Mouse (Mus musculus) intestine, embryonic 15.5 days (tissue): ENCODE measurements around the gene Sowaha. TPM values are rescaled to one million over a fixed set of nuclear protein-coding genes. Genes with fewer than 3 reads are reported as not detected.

Experiments used
- ATAC-seq: fragments of 200-750 bp; cut with Nextera tagmentation; 2 replicates; pipeline ENCODE4 v1.8.0; 2017; ENCODE audit warnings: moderate TSS enrichment, moderate library complexity
- H3K27ac ChIP-seq: fragments of 300-500 bp; sonication (generic); 2 replicates; pipeline ENCODE4 v1.5.1; 2015; ENCODE audit warnings: mild to moderate bottlenecking, inconsistent platforms
- H3K27me3 ChIP-seq: fragments of 300-500 bp; sonication (generic); replicated peaks from 2 replicates; pipeline ENCODE4 v1.6.1; 2015; ENCODE audit warnings: inconsistent platforms
- H3K36me3 ChIP-seq: fragments of 300-500 bp; sonication (generic); 2 replicates; pipeline ENCODE4 v1.6.1; 2015; ENCODE audit warnings: inconsistent platforms
- H3K4me1 ChIP-seq: fragments of 300-500 bp; sonication (generic); replicated peaks from 2 replicates; pipeline ENCODE4 v1.6.1; 2015; ENCODE audit warnings: inconsistent platforms
- H3K4me2 ChIP-seq: fragments of 300-500 bp; sonication (generic); replicated peaks from 2 replicates; pipeline ENCODE4 v1.6.1; 2015; ENCODE audit warnings: mild to moderate bottlenecking, inconsistent platforms
- H3K4me3 ChIP-seq: fragments of 300-500 bp; sonication (generic); replicated peaks from 2 replicates; pipeline ENCODE4 v1.5.1; 2015; ENCODE audit warnings: inconsistent platforms
- H3K9ac ChIP-seq: fragments of 300-500 bp; sonication (generic); 2 replicates; pipeline ENCODE4 v1.6.1; 2015; ENCODE audit warnings: inconsistent platforms
- H3K9me3 ChIP-seq: fragments of 300-500 bp; sonication (generic); 2 replicates; pipeline ENCODE4 v1.6.1; 2016; ENCODE audit warnings: inconsistent platforms
- WGBS: fragments of 180-500 bp; shearing (Covaris S2); methylation state at CpG from one replicate; pipeline ENCODE4 v1.1.7; 2015; 5-methylcytosine and 5-hydroxymethylcytosine counted together
- polyA plus RNA-seq: library from polyadenylated mRNA; unstranded; fragments of >200 nt; fragmentation: Nextera tagmentation; extraction: Ambion mirVana; gene quantifications from 2 replicates; pipeline ENCODE4 v1.2.1, GENCODE M21; 2015

Sowaha gene
- polyA plus RNA-seq, 1 experiment from 2014 or later, result 0.57 TPM

DNA sequence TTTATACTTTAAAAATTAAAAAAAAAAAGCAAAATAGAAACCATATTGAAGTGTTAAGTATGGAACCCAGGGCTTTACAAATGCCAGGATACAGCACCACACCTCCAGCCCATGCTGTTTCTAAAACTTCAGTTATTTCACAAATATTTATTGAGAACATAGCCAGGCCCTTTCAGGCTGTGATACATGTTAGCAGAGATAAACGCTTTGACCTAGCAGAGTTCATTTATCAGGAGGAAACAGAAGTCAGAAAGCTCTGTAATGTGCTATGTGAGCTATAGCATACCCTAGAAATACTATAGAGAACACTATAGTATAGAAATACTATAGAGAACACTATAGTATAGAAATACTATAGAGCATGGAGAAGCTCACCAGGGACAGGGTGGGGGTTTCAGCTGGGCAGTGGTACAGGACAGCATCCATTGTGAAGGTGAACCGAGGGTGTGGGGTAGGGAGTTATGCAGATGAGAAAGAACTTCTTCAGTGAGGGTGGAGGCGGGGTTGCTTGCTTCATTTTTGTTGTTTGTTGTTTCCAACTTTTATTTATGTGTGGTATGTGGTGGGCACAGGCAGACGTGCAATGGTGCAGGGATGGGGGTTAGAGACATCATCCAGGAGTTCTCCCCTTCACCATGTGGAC lies 1.1 kb upstream of the Sowaha start:
- WGBS, result 61% methylated on average over 4 of the region's 4 CpGs
- no peaks in the 10 kb centered on the region for H3K36me3 ChIP-seq
- no peaks in the 10 kb centered on the region for H3K9me3 ChIP-seq
- H3K4me1 ChIP-seq, result peaks cover 21% of the 10 kb centered on the region
- no peak overlapping the region for H3K4me3 ChIP-seq
- no peak overlapping the region for H3K4me2 ChIP-seq
- H3K27ac ChIP-seq, result no peak overlapping the region
- H3K9ac ChIP-seq, result no peak overlapping the region
- ATAC-seq, result no peak
- H3K27me3 ChIP-seq, result peaks cover 41% of the 10 kb centered on the region

DNA sequence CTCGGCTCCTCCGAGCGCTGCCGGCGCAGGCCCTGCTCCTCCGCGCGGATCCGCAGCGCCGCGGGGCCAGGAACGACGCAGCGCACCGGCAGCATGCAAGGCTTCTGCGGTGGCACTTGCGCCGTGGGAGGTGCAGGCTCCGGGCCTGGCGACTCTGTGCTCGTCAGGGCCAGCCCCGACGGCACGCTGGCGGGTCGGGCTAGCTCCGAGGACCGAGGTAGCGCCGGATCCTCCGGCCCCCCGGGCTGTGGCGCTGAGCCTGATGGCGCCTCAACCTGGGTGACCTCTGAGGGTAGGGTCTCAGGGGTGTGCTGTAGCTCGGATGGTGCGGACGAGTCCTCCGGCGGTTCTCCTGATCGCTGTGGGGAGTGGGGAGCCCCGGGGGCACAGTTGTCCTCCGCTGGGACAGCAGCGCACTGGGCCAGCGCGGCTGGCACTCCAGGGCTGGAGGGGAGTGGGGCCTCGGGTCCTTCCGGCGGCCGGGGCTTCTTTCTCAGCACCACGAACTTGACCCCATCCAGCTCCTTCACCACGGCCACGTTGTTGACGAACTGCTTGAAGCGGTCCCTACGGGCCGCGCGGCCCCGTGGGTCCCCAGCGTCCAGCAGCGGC lies 797 bp downstream of the Sowaha start:
- no peak overlapping the region for H3K27ac ChIP-seq
- H3K4me1 ChIP-seq, result peaks cover 21% of the 10 kb centered on the region
- ATAC-seq, result peak; percentile 26
- H3K36me3 ChIP-seq, result no peaks in the 10 kb centered on the region
- under 1% methylated on average over 62 of the region's 62 CpGs for WGBS
- peak overlapping the region; percentile 29 for H3K9ac ChIP-seq
- H3K9me3 ChIP-seq, result no peaks in the 10 kb centered on the region
- H3K27me3 ChIP-seq, result peaks cover 58% of the 10 kb centered on the region
- H3K4me2 ChIP-seq, result peak overlapping the region; percentile 86
- H3K4me3 ChIP-seq, result peak overlapping the region; percentile 43

DNA sequence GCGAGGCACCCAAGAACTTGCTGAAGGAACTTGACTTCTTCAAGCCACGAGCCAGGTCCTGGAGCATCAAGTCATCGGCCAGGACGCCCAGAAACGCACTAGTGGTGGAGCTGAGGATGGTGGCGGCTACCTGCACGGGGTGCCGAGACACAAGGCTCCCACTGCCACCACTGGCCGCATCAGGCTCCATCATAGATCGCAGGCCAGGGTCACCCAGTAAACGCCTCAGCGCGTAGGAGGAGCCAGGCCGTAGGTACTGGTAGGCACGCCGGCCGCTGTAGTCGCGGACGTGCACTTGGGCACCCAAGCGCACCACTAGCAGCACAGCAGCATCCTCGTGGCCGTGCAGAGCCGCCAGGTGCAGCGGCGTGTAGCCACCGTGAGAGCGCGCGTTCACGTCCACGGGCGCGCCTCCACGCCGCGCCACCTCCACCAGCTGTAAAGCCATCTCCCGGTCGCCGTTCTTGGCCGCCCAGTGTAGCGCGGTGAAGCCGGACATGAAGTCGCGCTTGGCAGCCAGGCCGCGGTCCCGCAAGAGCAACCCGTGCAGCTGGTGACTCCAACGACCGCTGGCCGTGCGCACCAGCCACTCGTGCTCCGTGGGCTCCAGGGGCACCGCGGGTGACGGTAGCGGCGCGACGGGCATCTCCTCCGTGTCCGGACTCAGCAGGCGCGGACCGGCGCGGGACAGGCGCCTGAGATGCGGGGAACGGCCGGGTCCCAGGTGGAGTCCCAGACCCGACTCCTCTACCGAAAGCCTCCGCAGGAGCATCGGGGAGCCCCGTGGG lies 1.5 kb downstream of the Sowaha start:
- Histone ChIP-seq H3K36me3 (no peaks in the 10 kb centered on the region), H3K27ac (no peak overlapping the region), H3K9me3 (no peaks in the 10 kb centered on the region), H3K4me2 (peak overlapping the region; percentile 86), H3K9ac (peak overlapping the region; percentile 14), H3K4me3 (peak overlapping the region; percentile 43), H3K27me3 (peaks cover 63% of the 10 kb centered on the region), H3K4me1 (peaks cover 21% of the 10 kb centered on the region)
- ATAC-seq, result peak; percentile 29; the same call in 1 of the 2 replicates
- WGBS, result 7% methylated on average over 79 of the region's 79 CpGs

DNA sequence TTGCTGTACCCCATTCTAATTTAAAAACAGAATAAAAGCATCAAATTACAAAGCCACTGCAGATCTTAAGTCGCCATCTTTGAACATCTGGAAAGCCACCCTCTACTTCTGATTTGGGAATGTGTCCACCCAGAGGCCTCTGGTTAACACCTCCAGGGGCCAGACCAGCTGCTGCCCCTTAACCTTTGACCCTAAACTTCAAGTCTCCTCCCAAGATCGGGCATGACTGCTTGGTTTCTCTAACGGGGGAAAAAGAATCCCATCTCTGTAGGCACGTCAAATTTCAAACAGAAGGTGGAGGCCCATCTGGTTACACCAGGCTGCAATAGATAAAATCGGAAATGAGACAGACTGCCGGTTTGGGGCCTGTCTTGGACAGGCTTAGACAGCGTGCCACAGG lies 2.2 kb downstream of the Sowaha start:
- 57% methylated on average over 7 of the region's 7 CpGs for WGBS
- Histone ChIP-seq H3K9ac (no peak overlapping the region), H3K27ac (no peak overlapping the region), H3K4me1 (peaks cover 19% of the 10 kb centered on the region), H3K27me3 (peaks cover 63% of the 10 kb centered on the region), H3K9me3 (no peaks in the 10 kb centered on the region), H3K36me3 (no peaks in the 10 kb centered on the region), H3K4me3 (no peak overlapping the region), H3K4me2 (peak overlapping the region; percentile 86; the same call in 1 of the 2 replicates)
- ATAC-seq, result no peak

DNA sequence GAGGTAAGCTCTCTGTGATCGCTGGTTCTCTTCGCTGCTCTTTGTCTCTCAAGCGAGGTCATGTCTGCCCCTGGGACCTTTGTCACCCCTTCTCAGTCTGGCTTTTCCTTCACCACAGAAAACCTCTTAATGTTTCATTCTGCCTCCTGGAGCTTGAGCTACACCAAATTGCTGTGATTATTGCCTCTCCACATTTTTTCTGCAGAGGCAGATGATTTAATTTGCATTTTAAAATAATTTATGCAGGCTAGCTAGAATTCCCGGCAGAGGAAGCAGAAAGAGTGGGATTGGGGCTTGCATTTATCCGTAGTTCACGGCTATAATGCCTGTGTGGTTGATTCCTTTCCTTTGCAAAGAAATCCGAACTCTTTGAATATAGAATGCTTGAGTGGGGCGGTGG lies 4.5 kb downstream of the Sowaha start:
- Histone ChIP-seq H3K9me3 (no peaks in the 10 kb centered on the region), H3K4me2 (no peak overlapping the region), H3K4me1 (peaks cover 19% of the 10 kb centered on the region), H3K27me3 (peaks cover 67% of the 10 kb centered on the region), H3K4me3 (no peak overlapping the region), H3K27ac (no peak overlapping the region), H3K36me3 (no peaks in the 10 kb centered on the region), H3K9ac (no peak overlapping the region)
- ATAC-seq, result no peak
- WGBS, result 42% methylated on average over 8 of the region's 8 CpGs

DNA sequence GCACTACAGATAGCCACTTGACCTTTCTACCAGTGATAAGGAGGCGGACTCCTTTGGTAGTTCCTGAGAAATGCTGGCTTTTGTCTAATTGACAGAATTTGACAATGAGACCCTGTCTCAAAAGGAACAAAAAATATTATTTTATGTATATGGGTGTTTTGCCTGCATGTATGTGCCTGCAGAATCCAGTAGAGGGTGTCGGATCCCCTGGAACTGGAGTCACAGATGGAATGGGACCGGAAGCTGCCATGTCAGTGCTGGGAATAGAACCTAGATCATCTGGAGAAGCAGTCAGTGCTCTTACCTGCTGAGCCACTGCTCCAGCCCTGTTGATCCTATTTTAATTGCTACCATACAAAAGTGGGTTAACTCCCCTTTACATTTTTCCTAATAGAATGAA lies 7.4 kb downstream of the Sowaha start:
- Histone ChIP-seq H3K9ac (no peak overlapping the region), H3K4me1 (peaks cover 5% of the 10 kb centered on the region; the same call in 1 of the 2 replicates), H3K27me3 (peaks cover 51% of the 10 kb centered on the region), H3K4me3 (no peak overlapping the region), H3K36me3 (no peaks in the 10 kb centered on the region), H3K27ac (no peak overlapping the region), H3K9me3 (no peaks in the 10 kb centered on the region), H3K4me2 (no peak overlapping the region)
- no peak for ATAC-seq
- 76% methylated on average over 3 of the region's 3 CpGs for WGBS

DNA sequence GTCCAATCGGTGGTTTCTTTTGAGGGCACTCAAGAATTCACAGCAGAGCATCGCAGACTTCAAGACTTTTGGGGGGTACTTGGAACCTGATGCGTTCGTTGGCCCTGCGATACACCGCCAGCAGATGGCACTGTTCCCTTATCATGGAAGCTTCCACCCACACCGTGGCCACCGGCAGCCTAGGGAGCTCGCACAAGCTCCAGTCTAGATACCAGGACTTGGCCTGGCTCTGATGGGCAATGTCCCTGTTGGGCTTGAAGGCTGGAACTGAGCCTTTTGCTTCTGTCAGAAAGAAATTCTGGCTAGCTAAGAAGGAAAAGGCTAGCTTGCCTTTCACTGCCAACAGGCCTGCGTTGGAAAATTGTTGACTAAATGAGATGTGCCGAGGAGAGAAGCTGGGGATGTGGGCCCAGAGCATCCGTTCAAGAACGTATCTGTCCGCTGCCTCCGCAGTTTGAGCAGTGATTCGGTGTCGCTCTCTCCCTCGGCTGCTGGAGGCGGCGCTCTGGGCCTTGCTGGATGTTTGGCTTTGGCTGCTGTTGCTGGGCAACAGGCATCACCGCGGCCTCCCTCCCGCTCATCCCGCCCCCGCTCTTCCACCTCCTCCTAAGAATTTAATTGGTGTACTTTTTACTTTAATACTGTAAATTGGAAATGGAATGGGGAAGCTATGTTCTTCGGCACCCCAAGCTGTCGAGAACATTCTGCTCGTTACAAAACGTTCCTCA lies 9.9 kb downstream of the Sowaha start, which contains the start of gene Gm9837:
Gene Gm9837 (minus strand): TSS at position 512 of the 728 bp plus-strand sequence.
- 4% methylated on average over 29 of the region's 29 CpGs for WGBS
- no peaks in the 10 kb centered on the region for H3K36me3 ChIP-seq
- peaks cover 9% of the 10 kb centered on the region for H3K4me1 ChIP-seq
- H3K9me3 ChIP-seq, result no peaks in the 10 kb centered on the region
- peaks cover 49% of the 10 kb centered on the region for H3K27me3 ChIP-seq
- H3K27ac ChIP-seq, result no peak within 1 kb of the TSS
- ATAC-seq, result peak; percentile 83
- H3K4me2 ChIP-seq, result peak within 1 kb of the TSS; percentile 44
- peak within 1 kb of the TSS; percentile 3; the same call in 1 of the 2 replicates for H3K4me3 ChIP-seq
- H3K9ac ChIP-seq, result no peak within 1 kb of the TSS

DNA sequence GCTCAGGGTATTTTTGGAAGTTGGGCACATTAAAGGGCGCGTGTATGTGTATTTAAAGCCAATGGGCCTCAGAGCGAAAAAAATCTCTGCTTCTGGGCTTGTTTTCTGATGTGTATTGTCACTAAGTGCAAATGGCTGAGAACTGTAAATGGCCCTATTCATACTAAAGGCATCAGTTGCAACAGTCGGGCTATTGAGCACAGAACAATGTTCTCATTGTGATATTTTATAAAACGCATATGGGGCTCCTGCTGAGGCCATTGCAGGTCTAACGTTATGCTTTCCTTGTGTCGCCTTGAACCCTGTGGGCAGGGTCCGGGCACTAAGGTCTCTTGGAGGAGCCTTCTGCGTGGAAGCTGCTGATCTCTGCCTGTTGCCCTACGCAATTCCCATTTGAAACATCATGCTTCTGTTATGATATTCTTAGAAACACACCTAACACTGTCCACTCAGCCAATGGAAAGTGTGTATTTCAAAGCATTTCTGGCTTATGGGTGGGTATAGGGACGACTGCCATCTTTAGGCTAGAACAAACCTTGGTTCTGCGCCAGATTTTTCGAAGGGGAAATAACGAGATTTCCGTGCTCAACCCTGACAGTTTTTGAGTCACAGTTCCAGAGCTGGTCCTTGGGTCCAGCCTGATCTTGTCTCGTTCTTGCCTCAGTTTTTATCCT lies 10.6 kb downstream of the Sowaha start:
- H3K4me3 ChIP-seq, result no peak overlapping the region
- no peak overlapping the region for H3K9ac ChIP-seq
- peaks cover 9% of the 10 kb centered on the region for H3K4me1 ChIP-seq
- no peak overlapping the region for H3K27ac ChIP-seq
- peak overlapping the region; percentile 44; the same call in 1 of the 2 replicates for H3K4me2 ChIP-seq
- H3K9me3 ChIP-seq, result no peaks in the 10 kb centered on the region
- no peak for ATAC-seq
- 44% methylated on average over 16 of the region's 16 CpGs for WGBS
- no peaks in the 10 kb centered on the region for H3K36me3 ChIP-seq
- H3K27me3 ChIP-seq, result peaks cover 49% of the 10 kb centered on the region

DNA sequence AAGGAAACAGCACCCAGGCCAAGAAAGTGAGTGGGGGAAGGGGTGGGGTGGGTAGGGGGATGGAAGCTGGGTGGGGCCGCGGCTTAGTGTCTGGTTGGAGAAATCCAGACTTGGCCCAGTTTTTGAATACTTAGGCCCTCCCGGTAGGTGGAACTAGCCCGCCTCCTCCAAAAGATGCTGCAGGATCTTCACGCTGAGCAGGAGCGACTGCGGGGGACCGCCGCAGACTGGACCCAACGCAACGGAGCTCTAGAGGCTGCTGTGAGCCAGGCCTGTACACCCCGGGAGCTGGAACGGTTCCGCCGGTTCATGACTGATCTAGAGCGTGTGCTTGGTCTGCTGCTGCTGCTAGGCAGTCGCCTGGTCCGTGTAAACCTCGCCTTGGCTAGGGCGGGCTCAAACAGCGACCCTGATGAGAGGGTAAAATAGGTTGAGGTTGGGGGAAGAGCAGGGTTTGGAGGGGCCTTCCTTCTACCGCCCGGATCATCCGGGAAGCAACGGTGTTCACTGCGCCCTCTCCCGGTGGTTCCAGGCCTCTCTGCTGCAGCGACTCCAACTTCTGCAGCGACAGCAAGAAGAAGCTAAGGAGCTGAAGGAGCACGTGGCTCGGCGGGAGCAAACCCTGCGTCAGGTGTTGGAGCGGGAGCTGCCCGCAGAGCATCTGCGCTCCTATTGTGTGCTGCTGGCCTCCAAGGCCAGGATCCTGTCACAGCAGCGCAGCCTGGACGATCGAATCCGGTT lies 13.7 kb downstream of the Sowaha start:
- Histone ChIP-seq H3K27me3 (peaks cover 68% of the 10 kb centered on the region), H3K27ac (no peak overlapping the region), H3K4me2 (peak overlapping the region; percentile 69), H3K4me1 (peaks cover 19% of the 10 kb centered on the region), H3K9me3 (no peaks in the 10 kb centered on the region), H3K9ac (peak overlapping the region; percentile 32), H3K4me3 (peak overlapping the region; percentile 27), H3K36me3 (no peaks in the 10 kb centered on the region)
- WGBS, result 10% methylated on average over 40 of the region's 40 CpGs
- peak; percentile 62 for ATAC-seq

DNA sequence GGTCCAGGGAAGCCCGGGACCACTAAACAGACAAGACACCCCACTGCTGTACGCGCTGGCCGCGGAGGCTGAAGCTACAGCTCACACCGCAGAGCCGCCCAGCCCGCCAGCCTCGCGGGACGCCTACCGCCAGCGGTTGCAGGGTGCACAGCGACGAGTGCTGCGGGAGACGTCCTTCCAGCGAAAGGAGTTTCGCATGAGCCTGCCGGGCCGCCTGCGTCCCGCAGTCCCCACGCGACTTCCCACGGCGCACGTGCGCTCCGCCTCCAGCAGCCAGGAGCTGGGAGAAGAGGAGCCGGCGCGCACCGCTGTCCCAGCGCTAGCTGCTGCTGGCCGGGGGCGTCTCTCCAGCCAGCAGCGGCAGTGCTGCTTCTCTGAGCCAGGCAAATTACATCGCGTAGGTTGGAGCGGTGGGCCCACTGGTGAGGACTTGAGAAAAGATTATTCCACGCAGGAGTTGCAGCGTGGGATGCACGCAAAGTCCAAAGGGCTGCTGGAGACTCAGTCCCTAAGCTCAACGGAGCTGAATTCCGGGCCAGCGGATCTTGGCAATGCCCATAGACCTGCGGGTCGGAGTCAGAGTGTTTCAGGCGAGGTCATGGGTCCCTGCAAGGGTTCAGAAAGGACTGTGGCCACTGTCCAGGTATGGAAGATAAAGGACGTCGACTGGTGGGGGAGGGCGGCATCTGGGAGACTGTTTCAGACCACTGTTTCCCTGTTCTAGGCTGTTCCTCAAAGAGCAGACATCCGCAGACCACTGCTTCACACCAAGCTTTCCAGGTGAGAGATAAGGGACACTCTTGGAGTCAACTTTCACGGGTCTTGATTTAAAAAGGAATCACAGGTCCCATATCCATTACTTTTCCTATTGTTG lies 16.3 kb downstream of the Sowaha start:
- Histone ChIP-seq H3K4me1 (peaks cover 15% of the 10 kb centered on the region), H3K9ac (peak overlapping the region; percentile 46; the same call in 1 of the 2 replicates), H3K27ac (no peak overlapping the region), H3K4me3 (peak overlapping the region; percentile 48), H3K27me3 (peaks cover 58% of the 10 kb centered on the region), H3K4me2 (peak overlapping the region; percentile 97), H3K36me3 (no peaks in the 10 kb centered on the region), H3K9me3 (no peaks in the 10 kb centered on the region)
- peak; percentile 20; the same call in 1 of the 2 replicates for ATAC-seq
- WGBS, result 7% methylated on average over 55 of the region's 55 CpGs
